Mouse (Mus musculus) cerebellum, postnatal 14 days (tissue): ENCODE data around the gene Ar.

ENCODE experiments used
- DNase-seq, 2 experiments: peaks; one replicate each; pipeline ENCODE4 v3.0.0; 2021; ENCODE audit warnings: mixed read lengths in 2 of 2

Gene Ar

DNA sequence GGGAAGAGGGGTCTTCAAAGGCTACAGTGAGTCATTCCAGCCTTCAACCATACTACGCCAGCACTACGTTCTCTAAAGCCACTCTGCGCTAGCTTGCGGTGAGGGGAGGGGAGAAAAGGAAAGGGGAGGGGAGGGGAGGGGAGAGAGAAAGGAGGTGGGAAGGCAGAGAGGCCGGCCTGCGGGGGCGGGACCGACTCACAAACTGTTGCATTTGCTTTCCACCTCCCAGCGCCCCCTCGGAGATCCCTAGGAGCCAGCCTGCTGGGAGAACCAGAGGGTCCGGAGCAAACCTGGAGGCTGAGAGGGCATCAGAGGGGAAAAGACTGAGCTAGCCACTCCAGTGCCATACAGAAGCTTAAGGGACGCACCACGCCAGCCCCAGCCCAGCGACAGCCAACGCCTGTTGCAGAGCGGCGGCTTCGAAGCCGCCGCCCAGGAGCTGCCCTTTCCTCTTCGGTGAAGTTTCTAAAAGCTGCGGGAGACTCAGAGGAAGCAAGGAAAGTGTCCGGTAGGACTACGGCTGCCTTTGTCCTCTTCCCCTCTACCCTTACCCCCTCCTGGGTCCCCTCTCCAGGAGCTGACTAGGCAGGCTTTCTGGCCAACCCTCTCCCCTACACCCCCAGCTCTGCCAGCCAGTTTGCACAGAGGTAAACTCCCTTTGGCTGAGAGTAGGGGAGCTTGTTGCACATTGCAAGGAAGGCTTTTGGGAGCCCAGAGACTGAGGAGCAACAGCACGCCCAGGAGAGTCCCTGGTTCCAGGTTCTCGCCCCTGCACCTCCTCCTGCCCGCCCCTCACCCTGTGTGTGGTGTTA is at the start of gene Ar:
Ar (plus strand) TSS at position 239 of the 812 bp plus-strand sequence.
- DNase-seq, result peak in 1 of 2 experiments; percentile 3

DNA sequence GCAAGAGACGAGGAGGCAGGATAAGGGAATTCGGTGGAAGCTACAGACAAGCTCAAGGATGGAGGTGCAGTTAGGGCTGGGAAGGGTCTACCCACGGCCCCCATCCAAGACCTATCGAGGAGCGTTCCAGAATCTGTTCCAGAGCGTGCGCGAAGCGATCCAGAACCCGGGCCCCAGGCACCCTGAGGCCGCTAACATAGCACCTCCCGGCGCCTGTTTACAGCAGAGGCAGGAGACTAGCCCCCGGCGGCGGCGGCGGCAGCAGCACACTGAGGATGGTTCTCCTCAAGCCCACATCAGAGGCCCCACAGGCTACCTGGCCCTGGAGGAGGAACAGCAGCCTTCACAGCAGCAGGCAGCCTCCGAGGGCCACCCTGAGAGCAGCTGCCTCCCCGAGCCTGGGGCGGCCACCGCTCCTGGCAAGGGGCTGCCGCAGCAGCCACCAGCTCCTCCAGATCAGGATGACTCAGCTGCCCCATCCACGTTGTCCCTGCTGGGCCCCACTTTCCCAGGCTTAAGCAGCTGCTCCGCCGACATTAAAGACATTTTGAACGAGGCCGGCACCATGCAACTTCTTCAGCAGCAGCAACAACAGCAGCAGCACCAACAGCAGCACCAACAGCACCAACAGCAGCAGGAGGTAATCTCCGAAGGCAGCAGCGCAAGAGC is 1.3 kb downstream of the Ar start:
- peak in 1 of 2 experiments; percentile 5 for DNase-seq

DNA sequence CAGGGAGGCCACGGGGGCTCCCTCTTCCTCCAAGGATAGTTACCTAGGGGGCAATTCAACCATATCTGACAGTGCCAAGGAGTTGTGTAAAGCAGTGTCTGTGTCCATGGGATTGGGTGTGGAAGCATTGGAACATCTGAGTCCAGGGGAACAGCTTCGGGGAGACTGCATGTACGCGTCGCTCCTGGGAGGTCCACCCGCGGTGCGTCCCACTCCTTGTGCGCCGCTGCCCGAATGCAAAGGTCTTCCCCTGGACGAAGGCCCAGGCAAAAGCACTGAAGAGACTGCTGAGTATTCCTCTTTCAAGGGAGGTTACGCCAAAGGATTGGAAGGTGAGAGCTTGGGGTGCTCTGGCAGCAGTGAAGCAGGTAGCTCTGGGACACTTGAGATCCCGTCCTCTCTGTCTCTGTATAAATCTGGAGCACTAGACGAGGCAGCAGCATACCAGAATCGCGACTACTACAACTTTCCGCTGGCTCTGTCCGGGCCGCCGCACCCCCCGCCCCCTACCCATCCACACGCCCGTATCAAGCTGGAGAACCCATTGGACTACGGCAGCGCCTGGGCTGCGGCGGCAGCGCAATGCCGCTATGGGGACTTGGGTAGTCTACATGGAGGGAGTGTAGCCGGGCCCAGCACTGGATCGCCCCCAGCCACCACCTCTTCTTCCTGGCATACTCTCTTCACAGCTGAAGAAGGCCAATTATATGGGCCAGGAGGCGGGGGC is 2.0 kb downstream of the Ar start:
- peak in 1 of 2 experiments; percentile 4 for DNase-seq

DNA sequence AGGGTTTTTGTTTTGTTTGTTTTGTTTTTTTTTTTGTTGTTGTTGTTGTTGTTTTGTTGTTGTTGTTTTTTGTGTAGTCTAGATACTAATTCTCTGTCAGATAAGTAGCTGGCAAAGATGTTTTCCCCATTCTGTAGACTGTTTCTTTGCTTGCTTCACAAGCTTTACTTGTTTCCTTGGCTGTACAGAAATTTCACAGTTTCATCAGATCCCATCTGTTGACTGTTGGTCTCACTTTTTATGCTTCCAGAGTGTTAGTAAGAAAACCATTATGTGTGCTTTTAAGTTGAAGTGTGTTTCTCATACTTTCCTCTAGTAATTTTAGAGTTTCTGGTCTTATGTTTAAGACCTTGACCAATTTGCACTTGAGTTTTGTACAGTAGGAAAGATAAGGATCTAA is 41.2 kb downstream of the Ar start:
- DNase-seq, result no peak

DNA sequence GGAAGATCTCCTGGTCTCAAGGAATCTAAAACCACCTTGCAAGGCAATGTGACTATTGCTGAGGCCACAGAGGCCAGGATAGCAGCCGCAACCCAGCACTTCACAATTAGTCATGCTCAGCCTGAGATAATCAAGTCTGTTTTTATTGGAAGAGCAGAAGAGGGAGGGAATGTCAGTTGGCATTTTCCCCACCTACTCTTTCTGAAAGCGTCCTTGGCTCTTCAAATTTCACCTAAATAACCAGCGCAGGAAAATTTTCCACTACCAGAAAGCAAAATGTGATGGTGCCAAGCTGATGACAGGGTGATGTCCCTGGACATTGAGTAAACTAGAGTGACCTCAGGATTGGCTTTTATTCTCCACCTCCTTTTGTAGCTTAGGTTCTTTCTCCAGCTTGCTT is 57.2 kb downstream of the Ar start:
- DNase-seq, result no peak

DNA sequence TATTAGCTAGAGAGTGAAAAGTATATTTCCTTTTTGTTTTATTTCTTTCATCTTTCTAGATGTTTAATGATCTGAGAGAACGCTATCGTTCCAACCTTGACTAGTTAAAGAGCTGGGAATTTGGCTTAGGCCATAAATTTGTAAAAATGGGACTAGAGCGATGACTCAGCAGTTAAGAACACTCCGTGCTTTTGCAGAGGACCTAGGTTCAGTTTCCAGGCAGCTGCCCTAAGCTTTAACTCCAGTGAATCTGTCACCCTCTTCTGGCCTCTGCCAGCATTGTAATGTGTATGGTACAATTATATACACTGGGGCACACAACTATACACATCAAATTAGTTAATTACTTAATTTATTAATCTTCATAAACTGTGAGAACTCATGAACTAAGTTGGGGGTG is 58.6 kb downstream of the Ar start:
- no peak for DNase-seq

DNA sequence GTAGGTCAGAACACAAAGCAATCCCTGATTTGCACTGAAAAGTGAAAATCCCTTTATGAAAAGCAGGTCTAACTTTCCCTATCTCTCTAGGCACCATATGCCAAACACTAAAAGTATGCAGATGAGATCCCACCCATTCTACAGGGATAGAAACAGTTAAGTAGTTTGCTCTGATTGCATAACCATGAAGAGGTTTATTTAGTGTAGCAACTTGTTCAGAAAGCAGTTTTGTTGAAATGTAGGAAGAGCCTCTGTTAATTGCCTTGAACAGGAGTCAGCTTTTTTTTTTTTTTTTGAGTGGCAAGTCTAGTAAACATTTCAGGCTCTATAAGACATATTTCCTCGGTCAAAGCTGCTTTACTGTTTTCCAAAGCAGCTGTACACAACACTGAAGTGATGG is 67.5 kb downstream of the Ar start:
- DNase-seq, result no peak

DNA sequence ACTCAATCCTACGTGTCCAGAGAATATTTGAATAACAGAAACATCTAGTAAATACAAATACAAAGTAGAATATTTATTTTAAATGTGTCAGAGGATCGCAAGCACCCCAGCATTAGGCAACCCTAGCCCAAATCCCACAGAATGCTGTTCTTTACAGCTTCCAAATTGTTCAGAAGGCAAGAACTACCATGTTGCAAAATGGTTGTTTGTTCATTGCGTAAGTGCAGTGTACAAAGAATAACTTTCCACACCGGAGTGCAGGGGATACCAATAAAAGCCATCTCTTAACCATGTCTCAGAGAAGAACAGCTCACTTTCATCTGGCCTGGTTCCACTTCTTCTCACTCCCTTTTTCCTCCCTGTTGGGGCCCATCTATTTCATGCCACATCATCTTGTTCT is 90.4 kb downstream of the Ar start:
- no peak for DNase-seq

DNA sequence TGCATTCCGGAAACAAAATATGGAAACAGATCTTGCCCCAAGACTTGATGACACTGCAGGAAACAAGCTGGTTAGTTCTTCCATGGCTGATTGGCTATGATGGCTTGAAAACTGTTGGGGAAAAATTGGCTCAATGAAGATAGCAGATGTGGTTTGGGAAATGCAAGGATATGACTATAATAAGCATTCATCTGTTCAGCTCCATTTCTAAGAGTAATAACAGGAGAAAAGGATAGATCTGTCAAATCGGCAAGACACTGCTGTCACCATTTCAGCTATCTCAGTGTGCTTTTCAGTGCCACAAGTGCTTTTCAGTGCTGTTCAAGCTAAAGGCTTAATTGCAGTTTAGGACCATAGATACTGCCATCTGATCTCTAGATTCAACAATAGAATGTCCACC is 96.5 kb downstream of the Ar start:
- no peak for DNase-seq

DNA sequence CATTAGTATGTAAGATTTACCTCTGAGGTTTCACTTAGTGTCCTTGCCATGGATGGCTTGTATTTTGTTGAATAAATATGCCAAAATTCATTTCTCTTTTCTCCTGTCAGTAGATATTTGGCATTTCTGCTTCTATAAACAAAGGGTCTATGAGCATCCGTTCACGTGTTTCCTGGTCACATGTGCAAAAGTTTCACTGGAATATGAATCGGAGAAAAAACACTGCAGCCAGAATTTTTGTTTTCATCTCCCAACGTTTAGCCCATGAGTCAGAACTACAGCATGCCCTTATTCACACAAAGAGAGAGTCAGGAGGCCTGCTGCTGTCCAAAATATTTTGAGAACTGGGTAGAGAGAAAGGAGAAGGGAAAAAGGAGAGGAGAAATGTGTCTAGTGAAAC is 99.8 kb downstream of the Ar start:
- no peak for DNase-seq

DNA sequence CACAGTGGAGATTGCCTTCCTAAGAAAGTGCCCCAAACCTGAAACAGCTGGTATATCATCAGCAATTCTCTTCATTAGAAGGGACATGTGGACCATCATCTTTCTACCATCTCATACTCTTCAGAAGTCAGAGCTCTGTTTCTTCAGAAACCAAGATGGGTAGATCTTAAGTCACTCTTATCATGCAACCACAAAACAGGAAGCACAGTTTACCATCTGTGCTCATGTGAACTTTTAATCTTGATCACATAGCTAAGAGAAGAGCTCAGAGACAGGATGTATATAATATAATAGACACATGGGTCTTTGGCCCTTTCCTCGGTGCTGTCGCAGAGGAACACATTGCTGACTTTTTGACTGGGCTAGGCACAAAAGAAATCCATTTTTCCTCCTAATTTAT is 111.1 kb downstream of the Ar start:
- DNase-seq, result no peak

DNA sequence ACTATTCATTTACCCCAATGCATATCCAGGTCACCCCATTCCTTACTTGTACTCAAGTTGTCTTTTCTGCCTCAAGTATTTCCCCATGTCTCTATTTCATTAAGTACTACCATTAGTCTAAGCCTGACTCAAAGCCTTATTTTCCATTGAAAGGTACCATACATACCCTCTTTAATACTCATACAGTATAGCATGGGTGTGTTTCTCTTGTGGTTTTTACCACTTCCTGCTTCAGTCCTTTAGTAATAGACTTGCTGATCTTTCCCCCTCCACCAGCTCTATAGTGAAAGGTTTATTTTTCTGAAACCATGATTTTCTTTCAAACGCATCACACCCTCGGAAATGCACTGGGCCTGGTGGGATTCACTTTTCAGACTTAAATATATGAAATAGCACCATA is 117.2 kb downstream of the Ar start:
- DNase-seq, result no peak

DNA sequence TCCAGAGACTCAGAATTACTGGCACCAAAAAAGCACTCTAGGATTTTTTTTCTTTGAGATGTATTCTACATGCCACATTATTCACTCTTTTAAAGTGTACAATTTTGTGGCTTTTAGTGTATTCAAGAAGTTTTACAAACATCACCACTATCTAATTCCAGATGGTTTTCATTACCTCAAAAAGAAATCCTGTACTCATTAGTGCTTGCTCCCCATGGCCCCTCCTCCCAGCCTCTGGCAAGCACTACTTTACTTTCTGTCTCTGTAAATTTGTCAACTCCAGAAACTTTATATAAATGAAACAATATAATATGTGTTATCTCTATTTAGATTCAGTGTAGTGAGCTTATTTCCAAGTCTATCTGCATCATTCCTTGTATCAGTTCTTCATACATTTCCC is 122.8 kb downstream of the Ar start:
- no peak for DNase-seq

DNA sequence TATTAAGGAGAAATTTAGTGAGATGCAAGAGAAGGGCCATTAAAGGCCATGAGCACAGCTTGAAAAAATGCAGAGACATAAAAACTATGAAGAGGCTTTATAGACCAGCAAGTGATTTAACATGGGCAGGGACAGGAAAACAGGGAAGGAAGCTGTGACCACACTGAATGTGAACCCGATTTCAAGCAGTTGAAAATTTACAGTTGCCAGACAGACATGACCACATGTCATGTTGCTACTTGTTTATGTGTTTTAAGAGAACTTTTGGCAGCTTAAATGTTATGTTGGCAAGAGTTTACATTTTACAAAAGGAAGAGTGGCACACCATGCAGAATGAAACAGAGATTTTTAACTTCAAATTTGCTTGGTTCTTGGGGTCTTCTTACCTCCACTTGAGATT is 143.2 kb downstream of the Ar start:
- no peak for DNase-seq

DNA sequence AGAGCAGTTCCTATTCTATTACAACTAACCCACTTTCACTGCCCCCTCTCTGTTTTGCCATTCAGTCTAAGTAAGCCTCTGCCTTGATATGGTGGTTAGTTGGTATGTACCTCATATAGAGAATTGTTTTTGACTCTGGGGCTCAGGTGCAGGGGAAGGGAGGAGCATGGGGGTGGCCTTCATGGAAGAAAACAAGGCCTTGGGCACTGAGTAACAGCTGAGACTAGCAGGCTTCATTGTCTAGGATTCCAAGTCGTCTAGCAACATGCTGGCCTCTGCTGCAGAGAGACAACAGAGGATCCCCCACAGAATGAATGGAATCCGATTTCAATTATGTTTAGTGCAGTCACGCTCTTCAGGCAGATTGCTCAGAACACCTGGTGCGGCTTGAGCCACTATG is 152.1 kb downstream of the Ar start:
- no peak for DNase-seq

DNA sequence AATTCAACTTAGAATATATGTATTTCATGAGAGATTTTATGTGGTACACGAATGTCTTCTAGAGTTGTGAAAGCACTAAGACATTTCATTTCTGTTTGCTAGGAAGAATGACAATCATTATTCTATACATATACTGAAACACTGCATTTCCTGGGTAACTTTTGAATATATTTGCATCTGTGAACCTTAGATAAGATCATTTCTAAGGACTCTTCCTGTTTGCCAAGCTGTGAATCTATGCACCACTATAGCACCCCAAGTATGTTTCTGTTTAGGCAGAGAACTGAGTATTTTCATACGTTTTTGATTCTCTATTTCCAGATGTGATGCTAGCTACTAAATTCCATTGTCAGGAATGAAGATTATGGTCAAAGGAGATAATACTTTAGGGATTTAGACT is 153.4 kb downstream of the Ar start:
- DNase-seq, result no peak

DNA sequence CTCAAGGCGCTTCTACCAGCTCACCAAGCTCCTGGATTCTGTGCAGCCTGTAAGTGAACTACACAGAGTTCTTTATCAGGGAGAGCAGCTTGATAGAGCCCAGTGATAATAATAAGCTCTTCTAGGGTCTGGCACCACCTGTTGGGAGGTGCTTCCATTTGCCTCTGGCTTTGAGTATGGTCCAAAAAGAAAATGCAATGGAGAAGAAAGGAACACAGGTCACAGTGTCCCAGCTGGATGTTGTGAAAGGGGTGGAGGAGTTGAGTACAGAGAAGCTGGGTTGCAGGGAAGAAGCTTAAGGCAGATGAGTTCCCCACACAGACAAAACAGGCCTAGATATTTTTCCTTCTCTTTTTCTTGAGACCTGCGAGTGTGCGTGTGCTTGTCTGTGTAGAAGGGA is 167.4 kb downstream of the Ar start:
- no peak for DNase-seq

DNA sequence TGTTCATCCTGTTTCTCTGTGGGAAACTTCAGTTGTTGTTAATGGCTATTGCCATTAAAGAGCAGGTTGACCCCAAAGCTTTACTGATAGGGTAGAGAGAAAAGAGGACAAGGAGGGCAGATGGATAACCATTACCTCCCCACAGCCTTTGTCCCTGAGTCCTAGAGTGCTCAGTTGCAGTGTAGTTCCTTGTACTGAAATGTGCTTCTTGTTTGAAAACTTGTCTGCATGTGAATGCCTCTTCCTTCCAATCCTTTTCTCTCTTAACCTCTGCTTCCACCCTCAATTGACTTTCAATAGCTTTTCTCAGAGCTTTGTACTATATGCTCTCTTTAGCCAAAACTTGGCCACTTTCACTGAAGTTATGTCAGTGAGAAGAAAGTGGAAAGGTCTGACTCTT is 168.9 kb downstream of the Ar start:
- no peak for DNase-seq

DNA sequence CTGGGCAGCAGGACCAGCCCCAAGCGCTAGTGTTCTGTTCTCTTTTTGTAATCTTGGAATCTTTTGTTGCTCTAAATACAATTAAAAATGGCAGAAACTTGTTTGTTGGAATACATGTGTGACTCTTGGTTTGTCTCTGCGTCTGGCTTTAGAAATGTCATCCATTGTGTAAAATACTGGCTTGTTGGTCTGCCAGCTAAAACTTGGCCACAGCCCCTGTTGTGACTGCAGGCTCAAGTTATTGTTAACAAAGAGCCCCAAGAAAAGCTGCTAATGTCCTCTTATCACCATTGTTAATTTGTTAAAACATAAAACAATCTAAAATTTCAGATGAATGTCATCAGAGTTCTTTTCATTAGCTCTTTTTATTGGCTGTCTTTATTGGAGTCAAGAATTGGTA is 174.5 kb downstream of the Ar start:
- DNase-seq, result no peak

DNA sequence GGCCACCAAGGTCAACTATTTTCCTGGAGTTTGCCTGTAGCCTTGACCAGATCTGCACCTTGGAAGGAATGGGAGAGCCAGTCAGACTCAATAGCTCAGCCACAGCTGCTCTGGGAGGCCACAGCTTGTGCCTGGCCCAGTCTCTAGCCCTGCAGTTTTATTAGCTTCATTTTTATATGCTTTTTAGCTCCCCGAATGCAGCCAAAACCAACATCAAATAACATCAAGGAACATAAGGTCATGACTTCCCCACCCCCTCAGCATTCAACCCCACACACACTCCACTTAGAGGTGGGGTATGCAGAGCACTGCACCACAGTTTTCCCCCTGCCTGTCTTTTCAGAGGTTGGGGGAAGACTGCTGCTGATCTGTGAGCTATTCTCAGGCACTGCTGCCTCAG is 198.9 kb downstream of the Ar start:
- DNase-seq, result no peak

DNA sequence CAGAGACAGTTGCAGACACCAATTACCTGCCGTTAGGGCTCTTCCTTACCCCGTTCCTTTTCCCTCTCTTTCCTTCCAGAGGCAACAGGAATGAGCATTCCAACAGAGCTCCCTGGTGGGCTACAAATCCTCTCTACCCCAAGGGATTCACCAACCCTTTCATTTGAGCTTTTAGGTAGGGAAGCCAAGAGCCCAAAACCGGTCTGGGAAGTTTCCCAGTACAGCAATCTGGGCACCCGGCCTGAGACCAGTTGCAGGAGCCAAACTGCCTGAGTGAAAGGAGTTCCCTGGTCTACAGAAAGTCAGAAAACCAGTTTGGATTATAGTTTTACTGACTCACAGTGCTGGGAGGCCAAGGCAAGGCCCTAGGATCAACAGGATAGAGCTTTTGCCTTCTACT is 199.5 kb downstream of the Ar start:
- DNase-seq, result peak; percentile 26 to 37
